Mouse (Mus musculus) liver, embryonic 14.5 days (tissue): ENCODE results near the gene Atp6v1g2.

Experiments
- CTCF ChIP-seq: IDR thresholded peaks from 2 replicates; pipeline ENCODE4 v1.5.1; 2016; ENCODE audit warnings: antibody characterized with exemption, low read depth, control low read depth
- EP300 ChIP-seq: IDR thresholded peaks from 2 replicates; pipeline ENCODE4 v1.6.1; 2016; ENCODE audit warnings: antibody characterized with exemption, low read depth

- TF ChIP-seq CTCF (no peak), EP300 (no peak)
Measured at GRCm38 (mm10) chr17:35198029-35198428, 35.4 kb upstream of the Atp6v1g2 start.
